Mouse (Mus musculus) midbrain, embryonic 14.5 days (tissue): ENCODE measurements at regions not wholly inside any gene's neighbourhood (a gene's known extent, or its start where the extent isn't known, plus 50 kb on each side); places are given as distances from the start of the nearest gene placed in this dataset.

Experiments used
- ATAC-seq: fragments of 200-750 bp; cut with Nextera tagmentation; 2 replicates; pipeline ENCODE4 v1.8.0; 2017; ENCODE audit warnings: moderate number of reproducible peaks, moderate library complexity; ENCODE audit not compliant: low FRiP score, low TSS enrichment
- DNase-seq: peaks from one replicate; pipeline ENCODE4 v3.0.0-alpha.2; 2015
- H3K27ac ChIP-seq: fragments of 300-500 bp; sonication (generic); replicated peaks from 2 replicates; pipeline ENCODE4 v1.5.1; 2014; ENCODE audit warnings: mild to moderate bottlenecking, low read depth, low read length, moderate library complexity
- H3K27me3 ChIP-seq: fragments of 300-500 bp; sonication (generic); 2 replicates; pipeline ENCODE4 v1.6.1; 2014; ENCODE audit warnings: low read length, control low read depth, mixed read lengths; ENCODE audit not compliant: control insufficient read depth, insufficient read depth
- H3K36me3 ChIP-seq: fragments of 300-500 bp; sonication (generic); 2 replicates; pipeline ENCODE4 v1.6.1; 2014; ENCODE audit warnings: low read length, control low read depth; ENCODE audit not compliant: control insufficient read depth, insufficient read depth
- H3K4me1 ChIP-seq: fragments of 300-500 bp; sonication (generic); 2 replicates; pipeline ENCODE4 v1.6.1; 2014; ENCODE audit warnings: mild to moderate bottlenecking, antibody characterized with exemption, low read length, control low read depth; ENCODE audit not compliant: control insufficient read depth, insufficient read depth
- H3K4me2 ChIP-seq: fragments of 300-500 bp; sonication (generic); 2 replicates; pipeline ENCODE4 v1.6.1; 2014; ENCODE audit warnings: mild to moderate bottlenecking, low read length, moderate library complexity
- H3K4me3 ChIP-seq: fragments of 300-500 bp; sonication (generic); replicated peaks from 2 replicates; pipeline ENCODE4 v1.5.1; 2014; ENCODE audit warnings: low read depth, low read length
- H3K9ac ChIP-seq: fragments of 300-500 bp; sonication (generic); replicated peaks from 2 replicates; pipeline ENCODE4 v1.6.1; 2014; ENCODE audit warnings: mild to moderate bottlenecking, low read length, moderate library complexity
- H3K9me3 ChIP-seq: fragments of 300-500 bp; sonication (generic); 2 replicates; pipeline ENCODE4 v1.6.1; 2016; ENCODE audit warnings: low read length, control low read depth, mixed read lengths; ENCODE audit not compliant: control insufficient read depth
- WGBS: fragments of 180-500 bp; shearing (Covaris S2); extraction: QIAGEN DNeasy Blood & Tissue Kit; methylation state at CpG from one replicate; pipeline ENCODE4 v1.1.7; 2014; 5-methylcytosine and 5-hydroxymethylcytosine counted together

DNA sequence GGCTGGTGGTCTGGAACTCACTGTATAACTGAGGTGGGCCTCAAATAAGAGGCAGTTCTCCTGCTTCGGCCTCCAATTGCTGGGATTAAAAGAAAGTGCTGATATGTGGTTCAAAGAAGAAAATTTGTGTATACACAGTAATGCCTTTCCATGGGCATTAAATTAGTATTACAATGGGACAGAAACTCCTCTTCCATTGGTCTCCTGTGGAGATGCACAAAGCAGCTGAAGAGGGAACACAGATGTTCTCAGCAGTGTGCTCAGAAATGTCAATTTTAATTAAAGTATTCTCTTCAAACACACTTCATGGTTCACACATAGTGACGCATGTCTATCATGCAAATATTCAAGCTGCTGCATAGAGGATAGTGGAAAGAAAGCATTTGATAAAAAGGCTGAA is 56.4 kb upstream of the Otx2 start:
- Histone ChIP-seq H3K9me3 (0 out of 2 replicates have a peak, but pooled peaks cover 6% of the 10 kb centered on the region), H3K36me3 (no peaks in the 10 kb centered on the region), H3K9ac (no peak overlapping the region), H3K27ac (no peak overlapping the region), H3K4me3 (no peak overlapping the region), H3K4me2 (no peak overlapping the region), H3K4me1 (no peaks in the 10 kb centered on the region), H3K27me3 (no peaks in the 10 kb centered on the region)
- ATAC-seq (no peak), DNase-seq (no peak)
- 38% methylated on average over 2 of the region's 2 CpGs for WGBS
